Mouse (Mus musculus): ENCODE results near the gene Gm13083.
"Not testable (repeated sequence)": the region's sequence is repeated elsewhere in the genome, so short reads cannot be mapped to it uniquely, and the experiment has no call there.

The Gm13083 gene

DNA sequence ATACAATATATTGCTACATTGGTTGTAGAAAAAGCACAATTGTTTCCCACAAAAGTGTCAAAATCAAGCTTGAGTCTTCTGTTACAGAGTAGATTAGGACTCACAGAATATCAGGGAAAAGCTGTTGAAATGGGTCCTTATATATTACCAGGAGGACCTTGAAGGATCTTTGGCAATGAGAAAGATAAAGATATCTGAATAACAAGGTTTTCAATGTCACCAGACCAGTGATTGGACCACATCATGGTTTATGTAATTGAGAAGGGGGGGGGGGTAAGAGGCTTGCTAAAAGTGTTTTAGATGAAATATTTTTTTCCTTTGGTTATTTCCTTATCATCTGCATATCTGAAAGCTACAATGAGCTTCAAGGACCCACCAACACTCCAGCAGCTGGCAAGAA is at the start of gene Gm13083:
Gene Gm13083, plus strand, starts transcription at position 301 of the 400 bp plus-strand sequence.
- DNase-seq (ENCODE audit: low spot score in 2 of 2), result not testable (repeated sequence)

DNA sequence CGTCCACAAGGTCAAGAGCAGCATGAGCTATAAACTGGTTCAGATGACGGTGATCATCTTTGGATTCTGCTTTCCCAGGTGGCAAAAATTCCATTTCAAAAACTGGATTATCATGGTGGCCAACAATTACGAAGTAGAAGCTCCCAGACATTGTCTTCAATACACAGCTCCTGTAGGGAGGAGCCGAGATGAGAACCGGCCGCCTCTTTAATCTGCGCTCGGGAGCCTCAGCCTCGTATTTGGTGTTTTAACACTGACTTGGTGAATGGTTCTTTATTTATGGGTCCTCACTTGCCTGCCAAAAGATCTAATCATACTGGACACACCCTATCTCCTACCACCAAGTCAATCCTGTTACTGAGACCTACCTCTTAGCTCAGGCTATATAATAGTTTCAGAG is 2.9 kb upstream of the Gm13083 start:
- not testable (repeated sequence) for DNase-seq (ENCODE audit: low spot score in 2 of 2)

DNA sequence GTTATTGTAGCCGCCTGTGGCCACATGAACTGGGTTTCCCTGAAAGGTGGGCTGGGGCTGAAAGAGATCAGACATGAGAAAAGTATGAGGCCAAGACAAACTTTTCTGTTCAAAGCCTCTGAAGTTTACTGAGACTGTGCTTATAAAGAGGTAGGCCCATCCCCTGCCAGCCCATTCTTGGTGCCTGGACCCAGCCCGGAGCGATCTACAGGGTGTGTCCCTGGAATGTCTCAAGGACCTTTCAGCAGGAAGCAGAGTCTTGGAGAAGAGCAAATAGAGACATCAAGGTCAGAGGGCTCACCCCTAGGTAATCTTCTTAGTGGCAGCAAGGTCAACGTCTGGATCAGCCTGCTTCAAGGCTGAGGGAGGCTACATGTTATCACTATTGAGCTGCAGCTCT is 3.3 kb downstream of the Gm13083 start:
- not testable (repeated sequence) for DNase-seq (ENCODE audit: low spot score in 2 of 2)

GRCm38 (mm10) chr4:143657146-143657545 is 42.3 kb downstream of the Gm13083 start, which contains the start of gene Gm13088:
Gene Gm13088 (minus strand): TSS chr4:143657246.
- DNase-seq (ENCODE audit: low spot score in 2 of 2), result not testable (repeated sequence)

Data from spleen, postnatal 4 days (tissue).